Mouse (Mus musculus) lung, postnatal 0 days (tissue): Measurements from ENCODE around the gene Pax6. TPM values are rescaled to one million over a fixed set of nuclear protein-coding genes. Genes with fewer than 3 reads are reported as not detected.

Source experiments
- ATAC-seq: fragments of 200-750 bp; cut with Nextera tagmentation; 2 replicates; pipeline ENCODE4 v1.8.0; 2017; ENCODE audit warnings: moderate library complexity
- DNase-seq: peaks from one replicate; pipeline ENCODE4 v3.0.0-alpha.2; 2016; ENCODE audit warnings: low spot score
- H3K27ac ChIP-seq: fragments of 300-500 bp; sonication (generic); 2 replicates; pipeline ENCODE4 v1.5.1; 2014; ENCODE audit warnings: antibody characterized with exemption, mild to moderate bottlenecking, low read length, mixed read lengths
- H3K27me3 ChIP-seq: fragments of 300-500 bp; sonication (generic); replicated peaks from 2 replicates; pipeline ENCODE4 v1.6.1; 2014; ENCODE audit warnings: low read length, mixed read lengths; ENCODE audit not compliant: insufficient read depth
- H3K36me3 ChIP-seq: fragments of 300-500 bp; sonication (generic); 2 replicates; pipeline ENCODE4 v1.6.1; 2014; ENCODE audit warnings: low read length, mixed read lengths; ENCODE audit not compliant: insufficient read depth
- H3K4me1 ChIP-seq: fragments of 300-500 bp; sonication (generic); 2 replicates; pipeline ENCODE4 v1.6.1; 2014; ENCODE audit warnings: antibody characterized with exemption, low read depth, low read length, mixed read lengths; ENCODE audit not compliant: insufficient read depth
- H3K4me2 ChIP-seq: fragments of 300-500 bp; sonication (generic); replicated peaks from 2 replicates; pipeline ENCODE4 v1.6.1; 2014; ENCODE audit warnings: low read depth, mild to moderate bottlenecking, low read length, moderate library complexity, mixed read lengths
- H3K4me3 ChIP-seq: fragments of 300-500 bp; sonication (generic); 2 replicates; pipeline ENCODE4 v1.5.1; 2014; ENCODE audit warnings: low read depth, low read length
- H3K9ac ChIP-seq: fragments of 300-500 bp; sonication (generic); replicated peaks from 2 replicates; pipeline ENCODE4 v1.6.1; 2014; ENCODE audit warnings: low read depth, mild to moderate bottlenecking
- H3K9me3 ChIP-seq: fragments of 300-500 bp; sonication (generic); 2 replicates; pipeline ENCODE4 v1.6.1; 2016; ENCODE audit warnings: low read length, mixed read lengths
- CTCF ChIP-seq: IDR thresholded peaks from 2 replicates; pipeline ENCODE4 v1.5.1; 2016; ENCODE audit warnings: antibody characterized with exemption, mild to moderate bottlenecking
- EP300 ChIP-seq: IDR thresholded peaks from 2 replicates; pipeline ENCODE4 v1.6.1; 2016; ENCODE audit warnings: antibody characterized with exemption, mild to moderate bottlenecking, control low read depth
- WGBS: fragments of 180-500 bp; shearing (Covaris S2); extraction: QIAGEN DNeasy Blood & Tissue Kit; methylation state at CpG from one replicate; pipeline ENCODE4 v1.1.7; 2014; 5-methylcytosine and 5-hydroxymethylcytosine counted together
- polyA plus RNA-seq: library from polyadenylated mRNA; unstranded; fragments of >200 nt; fragmentation: Nextera tagmentation; extraction: Ambion mirVana; gene quantifications from 2 replicates; pipeline ENCODE4 v1.2.1, GENCODE M21; 2015

The Pax6 gene
- polyA plus RNA-seq, 1 experiment from 2014 or later, result not detected

DNA sequence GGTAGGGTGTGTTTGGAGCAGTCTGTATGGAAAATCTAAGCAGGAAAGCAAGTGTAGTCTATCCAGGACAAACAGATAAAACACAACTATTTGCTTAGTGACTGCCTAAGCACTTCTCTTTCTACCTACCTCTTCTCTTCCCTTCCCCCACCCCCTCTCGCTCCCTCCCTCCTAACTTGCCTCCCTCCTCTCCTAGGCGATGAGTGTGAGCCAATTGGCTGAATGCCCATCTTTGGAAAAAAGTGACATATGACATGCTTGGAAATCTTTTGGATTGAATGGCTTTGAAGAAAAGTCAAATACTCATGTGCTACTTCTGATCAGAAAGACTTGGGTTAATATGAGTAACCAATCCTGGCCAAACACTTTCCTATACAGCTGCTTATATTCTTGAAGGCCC lies 36.6 kb downstream of the Pax6 start:
- no peak overlapping the region for H3K9ac ChIP-seq
- no peak for ATAC-seq
- H3K27me3 ChIP-seq, result no peaks in the 10 kb centered on the region
- TF ChIP-seq EP300 (no peak), CTCF (no peak)
- no peak for DNase-seq
- no peaks in the 10 kb centered on the region for H3K9me3 ChIP-seq
- no peak overlapping the region for H3K4me2 ChIP-seq
- H3K4me3 ChIP-seq, result no peak overlapping the region
- H3K4me1 ChIP-seq, result peaks cover 5% of the 10 kb centered on the region; the same call in 1 of the 2 replicates
- no peak overlapping the region for H3K27ac ChIP-seq
- H3K36me3 ChIP-seq, result no peaks in the 10 kb centered on the region
- WGBS, result 27% methylated on average over 2 of the region's 2 CpGs

DNA sequence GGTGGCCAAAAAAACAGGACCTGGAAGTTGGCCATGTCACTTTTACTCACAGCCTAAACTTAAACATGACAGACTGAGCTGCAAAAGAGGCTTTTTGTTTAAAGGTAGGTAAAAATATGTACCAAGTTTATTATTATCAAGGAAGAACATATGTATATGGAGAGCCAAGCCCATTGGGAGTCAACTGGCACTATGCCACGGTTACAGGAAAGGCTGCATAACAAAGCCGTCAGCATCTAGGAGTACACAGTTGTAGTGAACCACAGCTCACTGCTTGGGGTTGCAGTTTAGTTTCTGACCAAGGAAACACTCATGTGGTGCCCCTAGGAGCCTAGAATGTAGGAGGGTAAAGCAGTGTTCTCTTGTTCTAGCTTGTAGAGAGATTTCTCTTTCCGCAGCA lies 40.4 kb downstream of the Pax6 start:
- TF ChIP-seq EP300 (no peak), CTCF (no peak)
- Histone ChIP-seq H3K27me3 (no peaks in the 10 kb centered on the region), H3K4me2 (no peak overlapping the region), H3K27ac (no peak overlapping the region), H3K4me3 (no peak overlapping the region), H3K4me1 (peaks cover 5% of the 10 kb centered on the region; the same call in 1 of the 2 replicates), H3K9me3 (no peaks in the 10 kb centered on the region), H3K36me3 (no peaks in the 10 kb centered on the region), H3K9ac (no peak overlapping the region)
- 69% methylated on average over 3 of the region's 3 CpGs for WGBS
- ATAC-seq (no peak), DNase-seq (no peak)

DNA sequence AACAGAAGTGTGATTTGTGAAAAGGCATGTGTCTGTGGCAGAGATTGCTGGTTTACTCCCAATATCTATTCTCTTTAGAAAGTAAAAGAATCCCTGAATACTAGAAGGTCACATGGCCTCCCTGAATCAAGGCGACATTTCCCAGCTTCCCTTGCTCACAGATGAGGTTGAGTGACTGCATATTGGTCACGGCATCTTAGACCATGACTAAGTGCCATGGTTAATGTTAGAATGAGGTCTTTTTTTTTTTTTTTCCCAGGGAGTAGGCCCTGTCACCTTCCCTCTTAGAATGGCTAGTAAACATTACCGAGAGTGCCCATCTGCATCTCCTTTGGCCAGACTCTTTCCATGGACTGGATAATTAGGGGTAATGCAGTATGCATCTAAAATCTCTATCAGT lies 41.8 kb downstream of the Pax6 start:
- H3K27ac ChIP-seq, result no peak overlapping the region

DNA sequence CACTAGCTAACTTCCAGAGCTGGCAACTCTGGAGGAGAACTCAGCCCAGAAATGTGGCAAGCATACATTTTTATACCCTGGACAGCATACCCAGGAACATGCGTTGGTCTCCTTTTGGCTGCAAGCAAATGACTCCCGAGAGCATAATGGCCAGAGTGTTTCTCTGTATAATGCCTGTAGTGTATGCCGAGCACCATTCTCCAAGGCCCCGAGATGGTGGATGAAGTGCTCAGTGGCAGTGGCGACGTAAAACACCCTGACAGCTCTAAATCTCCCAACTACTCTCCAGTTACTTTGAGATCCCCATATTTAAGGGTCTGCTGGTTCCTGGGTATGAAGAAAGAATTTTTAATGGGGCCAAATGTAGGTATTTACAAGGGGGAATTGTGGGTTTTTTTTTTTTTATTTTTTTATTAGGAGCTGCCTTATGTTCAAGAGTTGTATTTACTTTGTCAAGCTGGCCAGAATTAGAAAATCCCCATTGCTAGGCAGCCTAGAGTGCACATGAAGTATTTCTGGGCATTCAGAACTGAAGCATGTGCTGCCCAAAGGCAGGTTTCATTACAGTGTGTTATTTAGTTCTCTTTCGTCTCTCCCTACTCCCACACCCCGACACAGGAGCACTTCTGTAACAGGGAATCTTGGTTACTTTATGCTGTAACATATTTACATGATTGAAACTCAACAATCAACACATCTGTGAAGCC lies 46.9 kb downstream of the Pax6 start:
- no peaks in the 10 kb centered on the region for H3K36me3 ChIP-seq
- no peak overlapping the region for H3K4me2 ChIP-seq
- no peak for ATAC-seq

More for the DNA sequence above, 41.8 kb downstream of the Pax6 start:
- H3K27me3 ChIP-seq, result no peaks in the 10 kb centered on the region
- H3K4me3 ChIP-seq, result no peak overlapping the region
- no peak for ATAC-seq
- 90% methylated on average over 3 of the region's 3 CpGs for WGBS
- H3K4me2 ChIP-seq, result no peak overlapping the region
- no peak for TF ChIP-seq CTCF
- no peak for DNase-seq
- H3K4me1 ChIP-seq, result peaks cover 4% of the 10 kb centered on the region; the same call in 1 of the 2 replicates
- H3K9ac ChIP-seq, result no peak overlapping the region
- H3K9me3 ChIP-seq, result no peaks in the 10 kb centered on the region
- H3K36me3 ChIP-seq, result no peaks in the 10 kb centered on the region

DNA sequence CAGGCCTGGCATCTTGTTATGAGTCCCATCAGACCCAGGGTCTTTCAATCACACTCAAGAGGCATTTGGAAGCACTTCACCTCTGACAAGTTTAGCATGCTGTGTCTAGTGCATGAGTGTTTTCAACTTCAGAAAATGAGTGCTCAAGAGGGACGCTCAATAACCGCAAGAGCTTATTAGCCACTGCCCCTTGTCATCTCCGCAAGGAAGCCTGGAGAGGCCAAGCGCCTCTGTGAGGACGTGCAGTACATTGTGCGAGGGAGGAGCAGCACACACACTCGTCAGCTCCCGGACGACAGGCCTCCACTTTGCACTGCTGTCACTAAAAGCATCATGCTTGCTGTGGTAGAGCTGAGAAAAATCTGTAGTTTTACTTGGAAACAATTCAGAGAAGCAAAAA lies 58.0 kb downstream of the Pax6 start:
- Histone ChIP-seq H3K27me3 (no peaks in the 10 kb centered on the region), H3K36me3 (no peaks in the 10 kb centered on the region), H3K27ac (no peak overlapping the region), H3K9me3 (no peaks in the 10 kb centered on the region), H3K4me2 (no peak overlapping the region), H3K4me3 (no peak overlapping the region), H3K9ac (no peak overlapping the region), H3K4me1 (no peaks in the 10 kb centered on the region)
- 51% methylated on average over 9 of the region's 9 CpGs for WGBS
- no peak for TF ChIP-seq EP300
- no peak for TF ChIP-seq CTCF
- DNase-seq, result no peak
- ATAC-seq, result no peak

More for the DNA sequence above, 46.9 kb downstream of the Pax6 start:
- Histone ChIP-seq H3K27me3 (no peaks in the 10 kb centered on the region), H3K4me3 (no peak overlapping the region), H3K9me3 (no peaks in the 10 kb centered on the region), H3K4me1 (no peaks in the 10 kb centered on the region), H3K27ac (no peak overlapping the region), H3K9ac (no peak overlapping the region)
- no peak for DNase-seq
- WGBS, result 87% methylated on average over 8 of the region's 8 CpGs
- TF ChIP-seq EP300, result no peak
- TF ChIP-seq CTCF, result no peak

DNA sequence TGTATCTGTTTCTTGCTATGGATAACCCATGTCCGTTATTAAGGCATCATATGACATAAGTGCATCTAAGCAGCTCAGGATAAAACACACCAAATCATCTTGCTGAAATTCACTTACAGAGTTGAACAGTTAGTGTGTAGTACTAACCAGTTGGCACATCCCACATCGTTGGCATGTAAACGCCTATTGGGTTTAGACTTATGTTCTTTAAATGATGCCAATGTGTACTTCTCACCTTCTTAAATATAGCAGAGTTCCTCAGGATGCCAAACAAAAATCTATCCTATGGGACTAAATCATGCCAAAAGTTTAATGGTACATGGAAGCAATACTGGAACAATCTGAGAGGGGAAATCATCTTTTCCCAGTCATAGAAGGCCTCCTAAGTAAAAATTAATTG lies 62.0 kb downstream of the Pax6 start:
- no peaks in the 10 kb centered on the region for H3K36me3 ChIP-seq
- no peak overlapping the region for H3K27ac ChIP-seq
- H3K4me1 ChIP-seq, result no peaks in the 10 kb centered on the region
- H3K9ac ChIP-seq, result no peak overlapping the region
- TF ChIP-seq EP300 (no peak), CTCF (no peak)
- no peak for DNase-seq
- no peak overlapping the region for H3K4me2 ChIP-seq
- WGBS, result 84% methylated on average over 3 of the region's 3 CpGs
- H3K27me3 ChIP-seq, result no peaks in the 10 kb centered on the region
- no peaks in the 10 kb centered on the region for H3K9me3 ChIP-seq
- ATAC-seq, result no peak
- no peak overlapping the region for H3K4me3 ChIP-seq
